Mouse (Mus musculus): ENCODE data around the gene Gtf2i. TPM values are rescaled to one million over a fixed set of nuclear protein-coding genes. Genes with fewer than 3 reads are reported as not detected.
A peak's percentile ranks its signal among the peaks of the same experiment; 100 is the strongest.
"Not testable (repeated sequence)": the region's sequence is repeated elsewhere in the genome, so short reads cannot be mapped to it uniquely, and the experiment has no call there.

The Gtf2i gene
- 100 to 1,000 TPM; 213 to 217 TPM for total RNA-seq (2021)

DNA sequence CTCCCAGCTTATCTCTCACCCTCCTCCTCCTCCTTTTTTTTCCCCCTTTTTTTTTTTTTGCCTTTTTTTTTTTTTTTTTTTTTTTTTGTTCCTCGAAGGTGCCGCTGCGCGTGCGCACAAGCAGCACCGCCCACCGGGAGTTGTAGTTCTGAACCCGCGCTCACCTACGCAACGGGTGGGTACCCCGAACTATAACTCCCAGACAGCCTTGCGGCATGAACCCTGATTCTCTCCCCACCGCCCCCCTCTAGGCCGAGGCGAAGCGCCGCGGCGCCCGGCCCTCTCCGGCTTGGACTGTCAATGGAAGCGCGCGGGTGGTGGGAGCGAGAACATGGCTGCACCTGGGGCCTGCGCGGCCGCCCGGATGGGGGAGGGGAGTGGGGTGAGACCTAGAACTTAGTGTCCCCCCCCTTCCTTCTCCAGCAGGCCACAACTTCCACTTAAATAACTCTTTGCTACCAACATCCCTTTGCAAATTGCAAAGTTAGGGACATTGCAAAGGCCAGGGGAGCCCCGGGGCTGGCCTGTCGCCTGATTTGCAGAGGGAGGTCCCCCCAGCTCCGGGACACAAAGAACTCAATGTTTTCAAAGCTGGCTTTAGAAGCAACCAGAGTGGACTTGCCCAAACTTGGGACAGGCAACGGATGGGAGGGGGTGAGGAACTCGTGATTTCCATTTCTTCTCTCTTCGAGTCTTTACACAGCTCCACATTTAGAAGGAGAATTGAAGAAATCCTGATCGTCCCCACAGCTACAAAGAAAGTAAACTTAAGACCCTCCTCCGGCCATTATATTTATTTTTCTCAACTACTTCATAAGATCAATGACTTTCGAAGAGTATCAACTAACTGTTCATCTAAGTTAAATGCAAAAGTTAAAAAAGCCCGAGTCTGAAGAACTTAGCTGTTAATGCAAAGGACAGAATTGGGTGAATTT, at the start of gene Gtf2i:
Gene Gtf2i (minus strand): TSS at position 73 of the 935 bp plus-strand sequence.
- DNase-seq (ENCODE audit: low spot score in 2 of 2): peak; percentile 95 to 98
- intact Hi-C loops (cut with DNase I): loop anchor here (2.0 to 5.0 kb wide), 2 partner anchors 30 to 43 kb away; no protein-coding TSS in a partner anchor

DNA sequence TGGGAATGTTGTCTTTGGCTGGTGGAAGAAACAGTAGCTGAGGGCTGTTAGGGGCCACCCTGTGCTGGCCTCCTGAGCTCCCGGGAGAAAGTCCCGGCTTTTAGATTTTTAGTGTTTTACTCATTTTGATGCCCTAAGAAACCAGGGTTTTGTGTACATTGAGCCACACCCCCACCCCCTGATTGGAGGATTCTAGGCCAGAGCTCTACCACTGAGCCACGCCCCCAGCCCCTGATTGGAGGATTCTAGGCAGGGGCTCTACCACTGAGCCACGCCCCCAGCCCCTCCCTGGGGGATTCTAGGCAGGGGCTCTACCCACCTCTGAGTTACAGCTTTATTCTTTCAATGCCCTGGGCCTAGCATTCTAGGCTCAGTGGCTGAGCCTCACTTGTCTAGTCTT, 44.5 kb upstream of the Gtf2i start:
- intact Hi-C loops (cut with DNase I): no loop called here
- DNase-seq (ENCODE audit: low spot score in 2 of 2): no peak

- DNase-seq (ENCODE audit: low spot score in 2 of 2); intact Hi-C loops (cut with DNase I): not testable (repeated sequence)
Measured at GRCm38 (mm10) chr5:134355372-134355771, 40.8 kb upstream of the Gtf2i start.

DNA sequence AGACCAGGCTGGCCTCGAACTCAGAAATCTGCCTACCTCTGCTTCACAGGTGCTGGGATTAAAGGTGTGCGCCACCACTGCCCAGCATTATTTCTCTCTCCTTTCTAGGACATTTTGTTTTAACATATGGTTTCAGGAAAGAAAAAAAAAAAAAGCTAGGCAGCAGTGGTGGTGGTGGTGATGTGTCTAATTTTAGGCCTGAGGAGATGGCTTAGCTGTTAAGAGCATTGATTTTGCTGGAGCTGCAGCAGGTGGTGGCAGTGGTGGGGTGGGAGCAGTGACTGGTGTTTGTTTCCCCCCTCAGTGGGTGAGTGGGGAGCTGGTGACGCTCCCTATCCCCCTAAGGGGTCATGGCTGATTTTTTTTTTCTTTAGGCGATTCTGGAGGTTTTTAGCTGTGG, 38.6 kb upstream of the Gtf2i start:
- DNase-seq (ENCODE audit: low spot score in 2 of 2): peak; percentile 15 to 61
- intact Hi-C loops (cut with DNase I): no loop called here

DNA sequence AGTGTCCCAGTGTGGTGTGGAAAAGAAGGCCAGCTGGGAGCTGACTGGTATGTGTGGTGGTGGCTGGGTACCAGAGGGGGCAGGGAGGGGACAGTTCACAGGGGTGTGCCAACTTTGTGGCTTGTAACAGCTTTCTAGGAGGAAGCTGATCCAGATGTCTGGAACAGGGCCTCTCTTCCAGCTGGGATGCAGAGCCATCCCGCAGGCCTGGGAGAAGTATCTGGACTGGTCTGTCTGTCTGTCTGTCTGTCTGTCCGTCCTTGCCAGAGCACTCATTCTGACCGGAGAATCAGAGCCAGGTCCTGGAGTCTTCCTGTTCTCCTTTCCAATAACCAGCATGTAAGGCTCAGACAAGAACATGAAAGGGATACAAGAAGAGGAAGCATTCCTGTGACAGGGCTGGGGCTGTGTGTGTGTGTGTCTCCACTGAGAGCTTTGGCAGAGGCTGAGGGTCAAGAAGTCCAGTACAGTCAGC, 38.0 kb upstream of the Gtf2i start:
- DNase-seq (ENCODE audit: low spot score in 2 of 2): peak in 1 of 2 experiments; percentile 17

DNA sequence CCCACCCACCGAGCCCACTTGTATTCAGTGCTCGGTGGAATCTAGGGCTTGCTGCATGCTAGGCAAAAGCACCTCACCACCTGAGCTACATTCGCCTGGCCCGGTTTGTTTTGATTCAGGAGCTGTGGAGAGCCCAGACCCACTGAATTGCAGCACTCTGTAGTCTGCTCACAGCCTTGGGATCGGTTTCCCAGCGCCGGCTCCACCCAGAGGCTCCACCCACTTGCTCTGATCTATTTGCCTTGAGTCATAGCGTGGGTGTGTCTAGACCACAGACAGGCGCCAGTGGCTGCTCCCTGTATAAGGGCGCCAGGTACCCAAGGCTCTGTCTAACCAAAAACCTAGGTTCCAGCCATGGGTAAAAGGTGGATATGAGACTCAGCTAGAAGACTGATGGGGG, 36.1 kb upstream of the Gtf2i start:
- intact Hi-C loops (cut with DNase I): loop anchor here (2.0 kb wide), 1 partner anchor 170 kb away; no protein-coding TSS in a partner anchor

More for the DNA sequence above, 38.0 kb upstream of the Gtf2i start:
- intact Hi-C loops (cut with DNase I): no loop called here

GRCm38 (mm10) chr5:134347066-134347465, 32.5 kb upstream of the Gtf2i start:
- no peak for DNase-seq (ENCODE audit: low spot score in 2 of 2)
- intact Hi-C loops (cut with DNase I): no loop called here

More for the DNA sequence above, 36.1 kb upstream of the Gtf2i start:
- peak; percentile 53 to 62 for DNase-seq (ENCODE audit: low spot score in 2 of 2)

DNA sequence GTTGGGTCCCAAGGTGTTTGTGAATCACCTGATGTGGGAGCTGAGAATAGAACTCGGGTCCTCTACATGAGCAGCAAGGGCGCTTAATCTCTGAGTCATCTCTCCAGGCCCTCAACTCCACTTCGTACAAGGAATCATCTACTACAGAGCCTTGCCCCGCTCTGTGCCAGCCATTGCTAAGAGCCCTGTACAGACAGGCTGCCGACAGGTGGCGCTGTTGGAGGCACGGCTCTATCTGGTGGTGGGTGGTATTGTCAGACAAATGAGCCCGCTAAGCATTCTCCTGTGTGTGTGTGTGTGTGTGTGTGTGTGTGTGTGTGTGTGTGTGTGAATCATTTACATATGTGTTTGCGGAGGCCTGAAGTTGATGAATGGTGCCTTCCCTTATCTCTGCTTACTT, 30.9 kb upstream of the Gtf2i start:
- intact Hi-C loops (cut with DNase I): no loop called here
- DNase-seq (ENCODE audit: low spot score in 2 of 2): no peak

- no peak for DNase-seq (ENCODE audit: low spot score in 2 of 2)
- intact Hi-C loops (cut with DNase I): loop anchor here (5.0 kb wide), 1 partner anchor 117 kb away; the partner anchor contains the start of gene Ncf1
Measured at GRCm38 (mm10) chr5:134344076-134344475, 29.5 kb upstream of the Gtf2i start.

- intact Hi-C loops (cut with DNase I): loop anchor here (2.0 to 5.0 kb wide), 2 partner anchors 116 to 157 kb away; partner anchors contain the start of gene Ncf1
Measured at GRCm38 (mm10) chr5:134343530-134343929, 29.0 kb upstream of the Gtf2i start.

GRCm38 (mm10) chr5:134342503-134343205, 28.1 kb upstream of the Gtf2i start:
- intact Hi-C loops (cut with DNase I): loop anchor here (2.0 to 5.0 kb wide), 2 partner anchors 115 to 156 kb away; partner anchors contain the start of gene Ncf1
- DNase-seq (ENCODE audit: low spot score in 2 of 2): no peak

More at GRCm38 (mm10) chr5:134343530-134343929, 29.0 kb upstream of the Gtf2i start:
- DNase-seq (ENCODE audit: low spot score in 2 of 2): not testable (repeated sequence)

DNA sequence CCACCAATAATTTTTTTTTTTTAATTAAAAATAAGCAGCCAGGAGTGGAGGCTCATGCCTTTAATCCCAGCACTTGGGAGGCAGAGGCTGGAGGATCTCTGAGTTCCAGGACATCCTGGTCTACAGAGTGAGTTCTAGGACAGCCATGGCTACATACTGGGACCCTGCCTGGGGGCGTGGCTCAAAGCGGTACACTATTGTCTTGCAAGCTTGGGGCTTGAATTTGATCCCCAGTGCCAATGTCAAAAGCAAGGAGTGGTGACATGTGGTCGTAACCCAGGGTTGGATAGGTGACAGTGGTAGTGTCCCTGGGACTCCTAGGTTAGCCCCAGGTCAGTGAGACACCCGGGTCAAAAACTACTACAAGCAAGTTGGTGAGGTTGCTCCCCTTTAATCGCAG, 27.2 kb upstream of the Gtf2i start:
- no peak for DNase-seq (ENCODE audit: low spot score in 2 of 2)
- intact Hi-C loops (cut with DNase I): loop anchor here (1.0 to 5.0 kb wide), 3 partner anchors 114 to 160 kb away; partner anchors contain the start of gene Ncf1

GRCm38 (mm10) chr5:134341321-134341720, 26.8 kb upstream of the Gtf2i start:
- intact Hi-C loops (cut with DNase I): loop anchor here (1.0 to 5.0 kb wide), 2 partner anchors 114 to 160 kb away; partner anchors contain the start of gene Ncf1
- no peak for DNase-seq (ENCODE audit: low spot score in 2 of 2)

- intact Hi-C loops (cut with DNase I): loop anchor here (5.0 kb wide), 1 partner anchor 113 kb away; the partner anchor contains the start of gene Ncf1
- no peak for DNase-seq (ENCODE audit: low spot score in 2 of 2)
Measured at GRCm38 (mm10) chr5:134340101-134340522, 25.6 kb upstream of the Gtf2i start.

DNA sequence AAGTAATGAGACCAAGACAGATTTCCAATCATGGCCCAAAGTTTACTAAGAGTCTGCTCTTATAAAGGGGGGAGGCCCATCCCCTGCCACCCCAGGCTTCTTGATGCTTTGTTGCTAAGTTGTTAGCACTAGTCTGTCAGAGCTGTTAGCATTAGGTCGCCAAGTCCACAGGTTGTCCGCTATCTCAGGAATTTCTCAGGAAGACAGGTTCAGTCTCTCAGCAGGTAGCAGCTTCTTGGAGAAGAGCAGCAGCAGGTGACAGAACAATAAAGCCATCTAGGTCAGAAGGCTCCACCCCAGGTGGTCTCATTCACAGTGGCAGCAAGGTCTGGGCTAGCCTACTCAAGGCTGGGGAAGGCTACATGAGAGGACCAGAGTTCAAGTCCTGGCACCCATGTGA, 22.5 kb upstream of the Gtf2i start:
- DNase-seq (ENCODE audit: low spot score in 2 of 2); intact Hi-C loops (cut with DNase I): not testable (repeated sequence)

GRCm38 (mm10) chr5:134332743-134333142, 18.2 kb upstream of the Gtf2i start:
- intact Hi-C loops (cut with DNase I): no loop called here
- no peak for DNase-seq (ENCODE audit: low spot score in 2 of 2)

DNA sequence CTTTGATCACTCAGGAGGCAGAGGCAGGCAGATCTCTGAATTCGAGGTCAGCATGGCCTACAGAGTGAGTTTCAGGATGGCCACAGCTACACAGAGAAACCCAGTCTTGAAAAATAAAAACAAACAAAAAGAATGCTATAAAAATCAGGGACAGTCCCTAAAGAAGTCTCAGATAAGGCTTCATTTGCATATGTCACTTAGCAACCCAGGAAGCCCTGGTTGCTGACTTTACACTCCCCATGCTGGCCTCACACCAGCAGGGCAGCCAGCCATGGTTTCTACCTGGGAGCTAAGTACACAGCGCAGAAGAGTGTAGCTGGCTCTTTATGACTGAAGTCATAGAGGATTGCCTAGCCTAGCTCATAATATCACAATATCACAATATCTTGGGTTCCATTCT, 15.5 kb upstream of the Gtf2i start:
- intact Hi-C loops (cut with DNase I): no loop called here

GRCm38 (mm10) chr5:134329311-134329710, 14.8 kb upstream of the Gtf2i start:
- intact Hi-C loops (cut with DNase I): no loop called here
- DNase-seq (ENCODE audit: low spot score in 2 of 2): no peak

More for the DNA sequence above, 15.5 kb upstream of the Gtf2i start:
- DNase-seq (ENCODE audit: low spot score in 2 of 2): no peak

- intact Hi-C loops (cut with DNase I): no loop called here
- no peak for DNase-seq (ENCODE audit: low spot score in 2 of 2)
Measured at GRCm38 (mm10) chr5:134328482-134329001, 14.0 kb upstream of the Gtf2i start.

Data from left cerebral cortex, postnatal 25 days (tissue).